Mouse (Mus musculus): ENCODE measurements around the gene Col27a1. TPM values are rescaled to one million over a fixed set of nuclear protein-coding genes. Genes with fewer than 3 reads are reported as not detected.

Gene Col27a1
- polyA plus RNA-seq, 3 experiments from 2014 or later: 0.11 to 1.2 (median 0.65) TPM

- no peak for ATAC-seq
Observed at GRCm38 (mm10) chr4:63226164-63226882, 12.5 kb downstream of the Col27a1 start.

DNA sequence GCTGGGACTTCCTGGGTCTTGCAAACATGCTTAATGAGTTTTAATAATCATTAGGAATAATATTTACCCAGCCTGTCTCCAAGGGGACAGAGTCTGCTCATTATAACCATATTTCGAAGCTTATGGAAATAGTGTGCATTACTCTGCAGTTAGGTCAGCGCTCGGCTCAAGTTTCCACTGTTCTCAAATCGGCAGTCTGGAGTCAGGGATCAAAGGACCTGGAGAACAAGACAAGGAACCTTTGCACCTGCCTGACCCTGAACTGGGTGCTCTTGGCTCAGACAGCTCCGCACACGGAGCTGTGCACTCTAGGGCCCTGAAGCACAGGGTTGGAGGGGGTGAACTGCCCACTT is 13.1 kb downstream of the Col27a1 start:
- no peak for ATAC-seq

DNA sequence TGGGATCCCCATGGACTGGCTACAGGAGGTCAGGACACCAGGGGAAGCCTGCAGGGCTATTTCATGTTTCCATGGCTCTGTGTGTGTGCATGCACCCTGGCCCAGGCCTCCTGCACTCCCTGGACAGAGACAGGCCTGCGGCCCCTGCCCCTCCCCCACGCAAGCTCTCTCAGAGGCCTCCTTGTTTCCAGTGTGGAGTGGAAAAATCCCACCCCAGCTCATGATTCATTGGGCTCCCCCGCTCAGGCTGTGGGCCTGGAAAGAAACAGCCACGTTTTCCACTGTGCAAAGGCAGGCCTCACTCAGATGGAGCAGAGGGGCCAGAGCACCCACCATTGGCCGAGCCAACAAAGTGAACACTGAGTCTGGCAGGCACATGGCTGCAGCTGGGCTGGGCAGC is 15.1 kb downstream of the Col27a1 start:
- ATAC-seq: no peak

- ATAC-seq: no peak
Observed at GRCm38 (mm10) chr4:63229991-63230581, 16.3 kb downstream of the Col27a1 start.

- ATAC-seq: no peak
Observed at GRCm38 (mm10) chr4:63231121-63231520, 17.3 kb downstream of the Col27a1 start.

- ATAC-seq: no peak
Observed at GRCm38 (mm10) chr4:63232542-63233020, 18.8 kb downstream of the Col27a1 start.

DNA sequence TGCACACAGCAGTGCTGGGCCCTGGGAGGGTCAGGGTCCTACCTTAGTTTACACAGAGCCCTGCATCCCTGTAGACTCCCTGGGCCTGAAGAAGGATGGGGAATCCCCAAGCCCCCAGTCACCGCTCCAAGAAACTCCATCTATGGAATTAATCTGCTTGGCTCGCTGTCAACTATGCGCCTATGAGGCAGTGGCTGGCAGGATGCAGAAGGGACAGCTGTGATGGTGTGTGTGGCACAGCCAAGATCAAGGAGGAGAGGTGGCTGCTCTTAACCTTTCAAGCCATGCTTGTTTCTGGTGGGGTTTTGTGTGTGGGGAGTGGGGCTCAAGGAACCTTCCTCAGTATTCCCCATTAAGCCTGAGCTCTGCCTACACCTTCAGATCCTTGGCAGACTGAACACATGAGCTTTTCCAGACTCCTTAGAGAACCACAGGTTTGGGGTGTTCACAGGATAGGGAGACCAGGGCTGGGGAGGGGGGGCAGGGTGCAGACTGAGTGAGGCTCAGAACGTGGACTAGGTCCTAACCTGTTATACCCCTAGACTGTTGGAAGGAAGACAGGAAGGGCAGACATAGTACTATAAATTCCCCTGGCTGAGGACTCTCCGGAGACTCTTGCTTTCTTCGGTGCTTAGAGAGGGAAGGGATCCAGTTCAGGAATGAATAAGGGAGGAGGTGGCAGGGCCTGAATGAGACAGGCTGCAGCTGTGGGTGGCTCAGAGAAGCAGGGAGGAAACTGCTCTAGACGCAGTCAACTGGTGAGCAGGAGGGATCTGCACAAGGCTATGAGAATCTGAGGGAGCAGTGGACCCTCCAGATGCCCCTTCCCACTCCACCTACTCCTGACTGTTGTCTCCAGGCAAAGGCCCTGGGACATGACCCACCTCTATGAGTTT is 20.0 kb downstream of the Col27a1 start:
- ATAC-seq: no peak

DNA sequence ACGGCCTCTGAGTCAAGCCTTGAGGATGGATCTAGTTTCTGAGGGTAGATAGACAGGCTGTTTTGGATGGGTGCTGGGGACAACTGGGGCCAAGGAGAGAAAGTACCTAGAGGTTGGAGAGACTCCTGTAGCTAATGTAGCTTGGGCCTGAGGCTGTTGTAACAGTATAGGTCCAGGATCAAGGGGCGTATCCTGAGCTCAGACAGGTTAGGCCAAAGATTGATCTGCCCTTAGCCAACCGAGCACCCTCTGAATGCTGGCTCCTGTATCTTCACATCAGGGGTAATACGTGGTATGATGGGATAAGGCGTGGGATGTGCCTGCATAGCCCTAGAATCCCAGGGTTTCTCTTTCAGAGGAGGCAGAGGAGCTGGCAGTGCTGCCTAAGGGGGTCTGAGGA is 21.0 kb downstream of the Col27a1 start:
- ATAC-seq: no peak

GRCm38 (mm10) chr4:63236235-63236634 is 22.4 kb downstream of the Col27a1 start:
- no peak for ATAC-seq

- ATAC-seq: no peak
Observed at GRCm38 (mm10) chr4:63237225-63237624, 23.4 kb downstream of the Col27a1 start.

DNA sequence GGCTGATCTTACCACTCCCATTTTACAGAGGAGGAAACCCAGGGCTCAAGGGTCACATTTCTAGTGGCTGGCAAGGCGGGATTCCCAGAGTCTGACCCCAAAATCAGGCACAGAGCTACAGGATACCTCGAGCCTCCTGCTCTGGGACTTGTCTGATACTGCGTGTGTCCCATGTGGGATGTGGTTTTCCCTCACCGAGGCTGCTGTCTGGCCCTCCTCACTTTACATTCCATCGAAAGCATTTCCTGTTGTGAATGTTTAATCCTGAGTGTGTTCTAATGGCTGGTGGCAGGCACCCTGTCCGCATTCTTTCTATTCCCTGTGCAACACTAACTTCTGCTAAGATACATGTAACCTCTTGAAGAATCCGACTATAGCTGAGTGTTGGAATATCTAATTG is 24.3 kb downstream of the Col27a1 start:
- ATAC-seq: no peak

DNA sequence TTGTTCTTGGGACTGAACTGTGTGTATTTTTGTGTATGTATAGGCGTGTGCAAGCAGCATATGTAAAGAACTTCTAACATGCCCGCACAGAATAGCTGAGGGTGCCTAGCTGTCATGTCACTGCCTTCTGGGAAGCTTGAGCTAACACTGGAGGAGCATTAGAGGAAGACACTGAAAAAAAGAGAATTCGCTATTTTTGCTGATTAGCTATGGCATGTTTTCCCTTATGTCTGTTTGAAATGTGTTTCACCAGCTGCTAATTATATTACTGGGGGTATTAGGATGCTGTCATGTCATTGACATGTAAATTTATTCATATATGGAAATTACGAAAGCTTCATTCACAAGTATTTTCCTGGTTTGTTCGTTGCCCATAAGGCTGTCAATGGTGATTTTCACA is 24.9 kb downstream of the Col27a1 start:
- ATAC-seq: no peak

GRCm38 (mm10) chr4:63241031-63241430 is 27.2 kb downstream of the Col27a1 start:
- ATAC-seq: no peak

GRCm38 (mm10) chr4:63247991-63248390 is 34.2 kb downstream of the Col27a1 start:
- ATAC-seq: no peak

- ATAC-seq: no peak
Observed at GRCm38 (mm10) chr4:63248951-63249350, 35.1 kb downstream of the Col27a1 start.

GRCm38 (mm10) chr4:63251760-63252159 is 38.0 kb downstream of the Col27a1 start:
- no peak for ATAC-seq

DNA sequence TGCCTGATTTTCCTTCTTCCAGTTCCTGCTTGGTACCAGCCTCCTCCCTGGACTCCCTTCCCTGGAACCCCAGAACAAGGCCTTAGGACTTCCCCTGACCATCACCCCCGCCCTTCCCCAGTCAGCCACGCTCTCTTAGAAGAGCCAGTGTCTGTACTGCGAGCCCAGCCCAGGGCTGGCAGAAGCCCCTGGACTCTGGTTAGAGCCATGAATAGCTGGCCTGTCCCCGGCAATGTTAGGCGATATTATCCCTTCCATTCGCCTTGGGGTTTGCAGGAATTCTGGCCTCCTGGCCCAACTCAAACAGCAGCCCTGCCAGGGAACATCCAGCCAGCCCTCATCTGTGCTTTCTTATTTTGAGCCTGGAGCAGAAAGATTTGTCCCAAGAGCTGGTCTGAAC is 39.9 kb downstream of the Col27a1 start:
- ATAC-seq: no peak

- no peak for ATAC-seq
Observed at GRCm38 (mm10) chr4:63254151-63254550, 40.3 kb downstream of the Col27a1 start.

- ATAC-seq: no peak
Observed at GRCm38 (mm10) chr4:63256371-63256770, 42.6 kb downstream of the Col27a1 start.

DNA sequence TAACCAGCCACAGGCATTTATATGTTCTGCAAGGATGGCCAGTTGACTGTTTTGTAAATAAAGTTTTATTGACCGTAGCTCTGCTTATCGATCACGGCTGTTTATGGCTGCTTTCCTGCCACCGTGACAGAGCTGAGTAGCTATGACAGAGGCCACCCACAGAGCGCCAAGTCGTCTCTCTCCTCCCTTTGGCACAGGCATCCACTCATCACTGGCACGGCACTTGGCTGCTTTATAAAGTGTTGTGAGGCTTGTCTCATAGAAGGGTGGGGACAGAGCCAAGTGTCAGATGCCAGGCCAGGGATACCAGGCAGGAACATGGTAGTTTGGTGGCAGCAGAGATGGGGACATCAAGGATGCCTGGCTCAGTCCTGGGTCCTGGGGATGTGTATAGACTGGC is 43.5 kb downstream of the Col27a1 start:
- ATAC-seq: no peak

GRCm38 (mm10) chr4:63258096-63258495 is 44.3 kb downstream of the Col27a1 start:
- no peak for ATAC-seq

- ATAC-seq: no peak
Observed at GRCm38 (mm10) chr4:63259066-63259465, 45.3 kb downstream of the Col27a1 start.

GRCm38 (mm10) chr4:63260506-63260905 is 46.7 kb downstream of the Col27a1 start:
- no peak for ATAC-seq

Data from inflammation-experienced regulatory T-cells, adult 6 months (primary cell).